Mouse (Mus musculus) G1E (cell line): ENCODE measurements around the gene Slc38a5.

Source experiments
- CTCF ChIP-seq: IDR thresholded peaks from 2 replicates; pipeline ENCODE4 v1.5.1; 2012; ENCODE audit warnings: low read depth, low read length, inconsistent platforms, mixed read lengths
- GATA1 ChIP-seq: IDR thresholded peaks from 2 replicates; pipeline ENCODE4 v1.6.1; 2012; ENCODE audit warnings: borderline replicate concordance, low read length, inconsistent platforms, mixed read lengths
- POLR2AphosphoS5 ChIP-seq: IDR thresholded peaks from 2 replicates; pipeline ENCODE4 v1.6.1; 2012; ENCODE audit warnings: low read depth, low read length, inconsistent platforms; ENCODE audit not compliant: insufficient replicate concordance

DNA sequence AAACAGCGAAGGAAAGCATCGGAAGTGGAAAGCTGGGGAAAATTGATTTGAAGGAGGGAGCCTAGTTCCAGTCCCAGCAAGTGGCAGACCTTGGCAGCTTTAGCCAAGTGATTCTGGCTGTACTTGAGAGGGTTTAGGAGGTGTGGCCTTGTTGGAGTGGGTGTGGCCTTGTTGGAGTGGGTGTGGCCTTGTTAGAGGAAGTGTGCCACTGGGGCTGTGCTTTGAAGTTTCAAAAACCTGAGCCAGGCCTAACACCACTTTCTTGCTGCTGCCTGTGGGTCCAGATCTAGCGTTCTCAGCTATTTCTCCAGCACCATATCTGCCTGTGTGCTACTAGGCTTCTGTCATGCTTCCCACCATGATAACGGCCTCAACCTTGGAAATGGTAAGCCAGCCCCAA is 40.7 kb upstream of the Slc38a5 start:
- TF ChIP-seq CTCF, result no peak
- TF ChIP-seq POLR2AphosphoS5, result no peak
- TF ChIP-seq GATA1, result no peak
